Mouse (Mus musculus) ovary, adult 10 weeks (tissue): ENCODE results near the gene Catsperb. TPM values are rescaled to one million over a fixed set of nuclear protein-coding genes. Genes with fewer than 3 reads are reported as not detected.

ENCODE experiments used
- polyA plus RNA-seq: library from polyadenylated mRNA; stranded (reverse); fragments of 350-450 nt; fragmentation: Illumina TruSeq; extraction: RNeasy Lipid Tissue Mini Kit (QIAGEN cat#74804); gene quantifications from one replicate; pipeline ENCODE4 v1.2.3, GENCODE M21; 2014

The Catsperb gene
- polyA plus RNA-seq, result not detected

DNA sequence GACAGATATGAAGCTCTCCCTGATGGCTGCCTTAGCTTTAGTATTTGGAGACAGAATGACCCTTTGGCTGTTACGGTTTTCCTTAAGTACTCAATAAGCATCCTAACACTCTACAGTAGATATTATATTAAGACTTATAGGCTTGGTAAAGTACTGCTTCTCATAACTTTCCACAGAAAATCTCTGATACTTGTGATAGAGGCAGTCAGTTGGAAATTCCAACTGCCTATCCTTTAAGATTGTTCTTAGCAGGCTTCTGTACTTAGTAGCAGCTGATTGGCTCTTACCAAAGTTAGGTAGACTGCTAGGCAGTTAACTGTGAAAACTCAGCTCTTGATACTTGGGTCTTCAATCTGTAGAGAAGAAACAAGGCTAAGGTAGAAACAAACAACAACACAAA lies at the start of gene Catsperb:
Gene Catsperb (plus strand): TSS at position 301 of the 400 bp plus-strand sequence.

